8 mouse cellular contexts compared by ENCODE assay signal in genomic region chr5:102373309-102373971, GRCm38 (mm10).
DNase-seq lines count a peak whose midpoint lies in the region; ATAC-seq lines count a peak whose summit lies in the region.

No protein-coding gene starts in this region.

- 79% methylated on average over 6 of the region's 6 CpGs for WGBS in neural tube, embryonic 12.5 days

- DNase-seq in right cerebral cortex, adult 18-20 months: peak; percentile 13
- no peak for DNase-seq in right cerebral cortex, postnatal 36 days (ENCODE audit: low spot score in 2 of 2)
- peak; percentile 20 for DNase-seq in embryo, embryonic 9.5 days (ENCODE audit: extremely low spot score)
- DNase-seq in adrenal gland, postnatal 25 days: no peak
- no peak for DNase-seq in urinary bladder, adult 18-20 months (ENCODE audit: low spot score in 2 of 2)

- H3K9ac ChIP-seq in neural tube, embryonic 12.5 days: no peak overlapping the region

- no peak overlapping the region for H3K27ac ChIP-seq in neural tube, embryonic 12.5 days

- H3K27me3 ChIP-seq in neural tube, embryonic 12.5 days (replicated peaks): no peaks in the 10 kb centered on the region

- H3K4me2 ChIP-seq in neural tube, embryonic 12.5 days (replicated peaks): no peak overlapping the region

- no peaks in the 10 kb centered on the region for H3K9me3 ChIP-seq in neural tube, embryonic 12.5 days

- H3K36me3 ChIP-seq in neural tube, embryonic 12.5 days: no peaks in the 10 kb centered on the region

- peak; percentile 98 for ATAC-seq in inflammation-experienced regulatory T-cells, adult 6 months
- ATAC-seq in neural tube, embryonic 12.5 days (ENCODE audit: low FRiP score, low read depth): peak; percentile 89
- no peak for ATAC-seq in monocyte, adult 5-6 weeks (replicated peaks; ENCODE audit: insufficient number of reproducible peaks, low FRiP score, low TSS enrichment, poor library complexity, severe bottlenecking)

- H3K4me1 ChIP-seq in neural tube, embryonic 12.5 days: no peaks in the 10 kb centered on the region

- no peak overlapping the region for H3K4me3 ChIP-seq in neural tube, embryonic 12.5 days

Comparison
In these comparisons a context has a peak if more than half of its experiments do, and no peak if none do; other contexts are left out.
1. DNase-seq: peak in right cerebral cortex, adult 18-20 months (single experiment) and embryo, embryonic 9.5 days (single experiment); none in right cerebral cortex, postnatal 36 days (0 of 2), adrenal gland, postnatal 25 days (single experiment) and urinary bladder, adult 18-20 months (0 of 2).